Mouse (Mus musculus): Measurements from ENCODE around the gene Mpeg1. TPM values are rescaled to one million over a fixed set of nuclear protein-coding genes. Genes with fewer than 3 reads are reported as not detected.

The Mpeg1 gene
- polyA plus RNA-seq, 1 experiment from 2014 or later = not detected

GRCm38 (mm10) chr19:12472381-12472976 is 11.9 kb downstream of the Mpeg1 start:
- H3K27ac ChIP-seq = no peak overlapping the region
- no peak overlapping the region for H3K4me3 ChIP-seq
- no peaks in the 10 kb centered on the region for H3K36me3 ChIP-seq
- H3K9me3 ChIP-seq = no peaks in the 10 kb centered on the region
- H3K27me3 ChIP-seq (ENCODE audit: insufficient read depth, poor library complexity, severe bottlenecking) = no peaks in the 10 kb centered on the region
- WGBS = 69% methylated on average over 5 of the region's 5 CpGs
- peak; percentile 20 for DNase-seq (ENCODE audit: low spot score)
- H3K4me1 ChIP-seq = no peaks in the 10 kb centered on the region

GRCm38 (mm10) chr19:12473201-12473641 is 12.6 kb downstream of the Mpeg1 start:
- Histone ChIP-seq H3K27ac (no peak overlapping the region), H3K9me3 (no peaks in the 10 kb centered on the region), H3K4me1 (no peaks in the 10 kb centered on the region), H3K36me3 (no peaks in the 10 kb centered on the region), H3K4me3 (no peak overlapping the region), H3K27me3 (ENCODE audit: insufficient read depth, poor library complexity, severe bottlenecking) (no peaks in the 10 kb centered on the region)
- 58% methylated on average over 4 of the region's 4 CpGs for WGBS
- DNase-seq (ENCODE audit: low spot score) = no peak

GRCm38 (mm10) chr19:12473951-12474350 is 13.4 kb downstream of the Mpeg1 start:
- DNase-seq (ENCODE audit: low spot score) = peak; percentile 27
- 88% methylated on average over 4 of the region's 4 CpGs for WGBS

GRCm38 (mm10) chr19:12475380-12476250 is 15.0 kb downstream of the Mpeg1 start:
- peak; percentile 81 for DNase-seq (ENCODE audit: low spot score)
- Histone ChIP-seq H3K27ac (no peak overlapping the region), H3K36me3 (no peaks in the 10 kb centered on the region)

More at GRCm38 (mm10) chr19:12473951-12474350, 13.4 kb downstream of the Mpeg1 start:
- no peaks in the 10 kb centered on the region for H3K27me3 ChIP-seq (ENCODE audit: insufficient read depth, poor library complexity, severe bottlenecking)
- H3K36me3 ChIP-seq = no peaks in the 10 kb centered on the region
- H3K9me3 ChIP-seq = no peaks in the 10 kb centered on the region
- H3K27ac ChIP-seq = no peak overlapping the region
- H3K4me1 ChIP-seq = no peaks in the 10 kb centered on the region
- no peak overlapping the region for H3K4me3 ChIP-seq

DNA sequence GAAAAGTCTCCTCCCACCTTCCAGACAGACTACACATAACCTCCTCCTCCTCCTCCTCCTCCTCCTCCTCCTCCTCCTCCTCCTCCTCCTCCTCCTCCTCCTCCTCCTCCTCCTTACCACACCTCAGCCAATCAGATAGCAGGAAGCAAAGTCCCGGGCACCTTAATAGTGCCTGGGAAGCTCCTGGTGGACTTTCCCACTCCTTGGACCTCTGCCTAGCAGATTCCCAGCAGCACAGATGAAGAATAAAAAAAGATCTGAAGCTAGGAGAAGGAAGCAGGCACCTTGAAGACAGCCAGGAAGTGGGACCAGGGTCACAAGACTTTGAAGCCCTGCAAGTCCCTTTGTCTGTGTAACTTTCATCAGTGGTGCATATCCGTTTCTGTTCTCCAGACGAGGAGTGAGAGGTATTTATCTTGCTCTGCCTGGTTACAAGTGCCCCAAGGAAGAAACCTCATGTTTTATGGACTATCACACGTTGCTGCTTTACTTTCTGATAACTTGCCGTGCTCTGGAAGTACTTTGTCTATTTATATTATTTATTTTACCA is 16.2 kb downstream of the Mpeg1 start:
- WGBS = 35% methylated on average over 5 of the region's 5 CpGs
- Histone ChIP-seq H3K4me3 (no peak overlapping the region), H3K4me1 (no peaks in the 10 kb centered on the region), H3K36me3 (no peaks in the 10 kb centered on the region), H3K9me3 (no peaks in the 10 kb centered on the region), H3K27ac (no peak overlapping the region), H3K27me3 (ENCODE audit: insufficient read depth, poor library complexity, severe bottlenecking) (no peaks in the 10 kb centered on the region)
- DNase-seq (ENCODE audit: low spot score) = peak; percentile 39

More at GRCm38 (mm10) chr19:12475380-12476250, 15.0 kb downstream of the Mpeg1 start:
- Histone ChIP-seq H3K9me3 (no peaks in the 10 kb centered on the region), H3K4me3 (no peak overlapping the region), H3K27me3 (ENCODE audit: insufficient read depth, poor library complexity, severe bottlenecking) (no peaks in the 10 kb centered on the region), H3K4me1 (no peaks in the 10 kb centered on the region)
- WGBS = 70% methylated on average over 15 of the region's 15 CpGs

- H3K9me3 ChIP-seq = no peaks in the 10 kb centered on the region
- no peak overlapping the region for H3K27ac ChIP-seq
- no peaks in the 10 kb centered on the region for H3K4me1 ChIP-seq
- DNase-seq (ENCODE audit: low spot score) = no peak
- no peak overlapping the region for H3K4me3 ChIP-seq
- H3K27me3 ChIP-seq (ENCODE audit: insufficient read depth, poor library complexity, severe bottlenecking) = no peaks in the 10 kb centered on the region
- 83% methylated on average over 6 of the region's 6 CpGs for WGBS
- H3K36me3 ChIP-seq = no peaks in the 10 kb centered on the region
Measured at GRCm38 (mm10) chr19:12478369-12478768, 17.8 kb downstream of the Mpeg1 start.

DNA sequence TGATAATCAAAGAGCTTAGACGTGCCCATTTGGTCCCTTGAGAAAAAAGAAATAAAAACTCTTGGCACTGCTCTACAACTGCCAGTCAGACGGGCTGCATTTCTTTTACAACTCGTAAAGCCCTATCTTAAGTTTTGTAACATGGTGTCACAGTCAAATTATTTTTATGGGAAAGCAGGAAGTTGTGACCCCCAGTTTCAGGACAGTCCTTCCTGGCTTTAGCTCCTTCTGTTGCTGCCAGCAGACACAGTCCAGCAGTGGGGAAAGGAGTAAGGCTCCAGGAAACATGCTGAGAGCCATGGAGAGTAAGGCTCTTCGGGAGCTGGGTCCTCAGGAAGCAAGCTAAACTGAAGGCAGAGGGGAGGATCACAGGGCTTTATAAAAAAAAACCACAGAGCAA is 23.2 kb downstream of the Mpeg1 start:
- no peak for DNase-seq (ENCODE audit: low spot score)
- H3K9me3 ChIP-seq = no peaks in the 10 kb centered on the region
- no peak overlapping the region for H3K27ac ChIP-seq
- 54% methylated on average over 4 of the region's 4 CpGs for WGBS
- H3K4me3 ChIP-seq = no peak overlapping the region
- H3K36me3 ChIP-seq = no peaks in the 10 kb centered on the region
- H3K4me1 ChIP-seq = peaks cover 12% of the 10 kb centered on the region
- H3K27me3 ChIP-seq (ENCODE audit: insufficient read depth, poor library complexity, severe bottlenecking) = no peaks in the 10 kb centered on the region

- Histone ChIP-seq H3K36me3 (no peaks in the 10 kb centered on the region), H3K27ac (no peak overlapping the region), H3K9me3 (no peaks in the 10 kb centered on the region), H3K4me1 (peaks cover 16% of the 10 kb centered on the region), H3K4me3 (no peak overlapping the region), H3K27me3 (ENCODE audit: insufficient read depth, poor library complexity, severe bottlenecking) (no peaks in the 10 kb centered on the region)
- DNase-seq (ENCODE audit: low spot score) = no peak
- 69% methylated on average over 4 of the region's 4 CpGs for WGBS
Measured at GRCm38 (mm10) chr19:12484210-12484609, 23.6 kb downstream of the Mpeg1 start.

DNA sequence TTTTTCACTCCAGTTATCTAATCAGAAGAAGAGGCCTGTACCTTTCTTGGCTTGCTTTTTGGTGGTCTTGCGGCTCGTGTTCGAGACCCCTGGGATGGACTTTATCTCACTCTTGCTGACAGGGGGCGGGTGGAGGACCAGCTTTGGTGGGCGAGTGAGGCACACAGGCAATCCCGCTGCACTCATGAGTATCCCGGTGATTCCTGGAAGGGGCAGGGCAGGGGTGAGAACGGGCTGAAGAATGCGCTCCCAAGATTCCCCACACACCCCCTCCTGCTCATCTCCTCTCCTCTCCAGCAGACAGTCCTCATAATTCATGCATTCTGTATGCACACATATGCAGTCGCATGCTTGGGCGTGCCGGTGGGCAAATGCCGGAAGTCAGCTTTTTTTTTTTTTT is 24.6 kb downstream of the Mpeg1 start:
- Histone ChIP-seq H3K4me3 (no peak overlapping the region), H3K9me3 (no peaks in the 10 kb centered on the region), H3K36me3 (no peaks in the 10 kb centered on the region), H3K27me3 (ENCODE audit: insufficient read depth, poor library complexity, severe bottlenecking) (no peaks in the 10 kb centered on the region), H3K27ac (no peak overlapping the region), H3K4me1 (peaks cover 18% of the 10 kb centered on the region)
- WGBS = 52% methylated on average over 13 of the region's 13 CpGs
- no peak for DNase-seq (ENCODE audit: low spot score)

GRCm38 (mm10) chr19:12485631-12486030 is 25.1 kb downstream of the Mpeg1 start:
- WGBS = 61% methylated on average over 3 of the region's 3 CpGs
- peaks cover 18% of the 10 kb centered on the region for H3K4me1 ChIP-seq
- no peak overlapping the region for H3K4me3 ChIP-seq
- H3K27ac ChIP-seq = no peak overlapping the region
- no peaks in the 10 kb centered on the region for H3K9me3 ChIP-seq
- no peak for DNase-seq (ENCODE audit: low spot score)
- no peaks in the 10 kb centered on the region for H3K27me3 ChIP-seq (ENCODE audit: insufficient read depth, poor library complexity, severe bottlenecking)
- H3K36me3 ChIP-seq = no peaks in the 10 kb centered on the region

DNA sequence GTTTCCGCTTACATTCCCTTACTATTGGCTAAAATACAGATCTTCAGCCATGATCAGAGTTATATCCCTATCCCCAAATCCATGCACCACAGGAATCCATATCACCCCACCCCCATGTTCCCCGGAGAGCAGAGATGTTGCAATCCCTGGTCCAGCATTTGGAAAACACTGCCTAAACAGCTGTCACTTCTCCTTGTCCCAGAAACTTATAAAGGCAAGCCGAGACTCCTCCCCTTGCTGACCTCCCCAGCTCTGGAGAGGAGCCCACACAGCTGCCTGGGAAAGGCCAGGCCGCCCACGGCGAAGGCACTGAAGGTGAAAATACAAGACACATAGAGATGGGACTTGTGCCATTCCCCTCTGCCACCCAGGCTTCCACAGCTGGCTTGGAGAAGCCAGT is 26.3 kb downstream of the Mpeg1 start:
- Histone ChIP-seq H3K9me3 (no peaks in the 10 kb centered on the region), H3K36me3 (0 out of 2 replicates have a peak, but pooled peaks cover 3% of the 10 kb centered on the region), H3K4me1 (peaks cover 18% of the 10 kb centered on the region), H3K4me3 (no peak overlapping the region), H3K27ac (no peak overlapping the region), H3K27me3 (ENCODE audit: insufficient read depth, poor library complexity, severe bottlenecking) (no peaks in the 10 kb centered on the region)
- peak; percentile 56 for DNase-seq (ENCODE audit: low spot score)
- 85% methylated on average over 6 of the region's 6 CpGs for WGBS

- DNase-seq (ENCODE audit: low spot score) = peak; percentile 70
- no peak overlapping the region for H3K27ac ChIP-seq
- WGBS = 82% methylated on average over 12 of the region's 12 CpGs
- peaks cover 18% of the 10 kb centered on the region for H3K4me1 ChIP-seq
- 0 out of 2 replicates have a peak, but pooled peaks cover 4% of the 10 kb centered on the region for H3K36me3 ChIP-seq
- no peaks in the 10 kb centered on the region for H3K9me3 ChIP-seq
- no peak overlapping the region for H3K4me3 ChIP-seq
- H3K27me3 ChIP-seq (ENCODE audit: insufficient read depth, poor library complexity, severe bottlenecking) = no peaks in the 10 kb centered on the region
Measured at GRCm38 (mm10) chr19:12487511-12488204, 27.1 kb downstream of the Mpeg1 start.
